8 mouse cellular contexts compared by ENCODE assay signal in genomic region chr5:115191880-115192827, GRCm38 (mm10). TPM values are rescaled to one million over a fixed set of nuclear protein-coding genes. Genes with fewer than 3 reads are reported as not detected.
DNase-seq lines count a peak whose midpoint lies in the region; TF ChIP-seq lines count a peak whose summit lies in the region.

No protein-coding gene starts in this region.

- 10% methylated on average over 29 of the region's 29 CpGs for WGBS in hindbrain, embryonic 10.5 days

- intact Hi-C loops in left cerebral cortex, adult 2 months (cut with DNase I): no loop called here

- H3K36me3 ChIP-seq in hindbrain, embryonic 10.5 days: no peaks in the 10 kb centered on the region

- H3K27ac ChIP-seq in left cerebral cortex, adult 2 months: peak overlapping the region; percentile 90
- no peak overlapping the region for H3K27ac ChIP-seq in hindbrain, embryonic 10.5 days

- DNase-seq in adrenal gland, adult 2 months: peak; percentile 73
- DNase-seq in adrenal gland, adult 18-20 months (ENCODE audit: low spot score in 2 of 2): no peak
- DNase-seq in left cerebral cortex, adult 2 months (ENCODE audit: extremely low spot score in 1 of 2, low spot score in 2 of 2): peak; percentile 40 to 45
- DNase-seq in left cerebral cortex, adult 8-10 months (ENCODE audit: low spot score in 2 of 2): no peak
- DNase-seq in hindbrain, embryonic 10.5 days (ENCODE audit: low spot score): peak; percentile 40
- peak; percentile 52 for DNase-seq in neural tube, embryonic 10.5 days (ENCODE audit: extremely low spot score, low spot score)
- no peak for DNase-seq in layer of hippocampus, adult 18-20 months (ENCODE audit: low spot score in 2 of 2)
- DNase-seq in layer of hippocampus, postnatal 25 days (ENCODE audit: extremely low spot score in 1 of 2, low spot score in 1 of 2): no peak

- no peak for TF ChIP-seq CTCF in left cerebral cortex, adult 2 months (IDR thresholded peaks at IDR 0.05)

- peaks cover 99% of the 10 kb centered on the region for H3K27me3 ChIP-seq in hindbrain, embryonic 10.5 days (ENCODE audit: insufficient read depth, poor library complexity, severe bottlenecking)

- peaks cover 60% of the 10 kb centered on the region for H3K4me1 ChIP-seq in hindbrain, embryonic 10.5 days (replicated peaks)

- peaks cover 3% of the 10 kb centered on the region; the same call in 1 of the 2 replicates for H3K9me3 ChIP-seq in hindbrain, embryonic 10.5 days

- peak overlapping the region; percentile 79 for H3K4me3 ChIP-seq in left cerebral cortex, adult 2 months
- H3K4me3 ChIP-seq in hindbrain, embryonic 10.5 days: peak overlapping the region; percentile 76

RNA-seq across cellular contexts. Expression of gene Cabp1, which starts 2.0 kb away (rescaled TPM):
- total RNA-seq in adrenal gland, adult 2 months (2021): 10 to 100 TPM; 37.7 to 57.1 TPM
- polyA plus RNA-seq in adrenal gland, adult 2 months (2012; rRNA removed): 45.7 and 61.7 TPM in 2 replicates
- 10 to 100 TPM; 28.4 to 34.3 TPM for total RNA-seq in adrenal gland, adult 18-20 months (2021)
- 100 to 1,000 TPM; 319 to 335 TPM for total RNA-seq in left cerebral cortex, adult 2 months (2021)
- total RNA-seq in left cerebral cortex, adult 8-10 months (2022): 100 to 1,000 TPM; 228 to 252 (median 243) TPM
- 2.3 and 6.1 TPM in 2 replicates for polyA plus RNA-seq in hindbrain, embryonic 10.5 days (2016; fragmentation: Nextera tagmentation; extraction: Ambion mirVana)
- total RNA-seq in layer of hippocampus, adult 18-20 months (2021): 100 to 1,000 TPM; 122 to 123 TPM
- 100 to 1,000 TPM; 118 to 121 TPM for total RNA-seq in layer of hippocampus, postnatal 25 days (2021)

RNA-seq across cellular contexts. Expression of gene Mlec, which starts 34.2 kb away (rescaled TPM):
- total RNA-seq in adrenal gland, adult 2 months (2021): 100 to 1,000 TPM; 165 to 185 TPM
- polyA plus RNA-seq in adrenal gland, adult 2 months (2012; rRNA removed): 74.7 and 96.9 TPM in 2 replicates
- 100 to 1,000 TPM; 173 to 221 TPM for total RNA-seq in adrenal gland, adult 18-20 months (2021)
- total RNA-seq in left cerebral cortex, adult 2 months (2021): 10 to 100 TPM; 87.8 to 89.8 TPM
- total RNA-seq in left cerebral cortex, adult 8-10 months (2022): 10 to 100 TPM; 66.1 to 84.8 (median 72.3) TPM
- 59.5 and 71.1 TPM in 2 replicates for polyA plus RNA-seq in hindbrain, embryonic 10.5 days (2016; fragmentation: Nextera tagmentation; extraction: Ambion mirVana)
- 10 to 100 TPM; 92.5 to 95.1 TPM for total RNA-seq in layer of hippocampus, adult 18-20 months (2021)
- total RNA-seq in layer of hippocampus, postnatal 25 days (2021): 10 to 100 TPM; 75.6 to 86.5 TPM

RNA-seq across cellular contexts. Expression of gene Pop5, which starts 43.5 kb away (rescaled TPM):
- total RNA-seq in adrenal gland, adult 2 months (2021): 10 to 100 TPM; 53.1 to 84.0 TPM
- 194 and 250 TPM in 2 replicates for polyA plus RNA-seq in adrenal gland, adult 2 months (2012; rRNA removed)
- 10 to 100 TPM; 71.6 to 84.6 TPM for total RNA-seq in adrenal gland, adult 18-20 months (2021)
- 100 to 1,000 TPM; 116 to 117 TPM for total RNA-seq in left cerebral cortex, adult 2 months (2021)
- 10 to 100 TPM; 72.0 to 91.4 (median 77.3) TPM for total RNA-seq in left cerebral cortex, adult 8-10 months (2022)
- polyA plus RNA-seq in hindbrain, embryonic 10.5 days (2016; fragmentation: Nextera tagmentation; extraction: Ambion mirVana): 104 and 114 TPM in 2 replicates
- total RNA-seq in layer of hippocampus, adult 18-20 months (2021): 100 to 1,000 TPM; 105 to 112 TPM
- total RNA-seq in layer of hippocampus, postnatal 25 days (2021): 100 to 1,000 TPM in 1 of 2 experiments, 10 to 100 TPM in 1; 83.7 to 108 TPM

RNA-seq across cellular contexts. Expression of gene Unc119b, which starts 57.4 kb away (rescaled TPM):
- 10 to 100 TPM; 32.0 to 44.8 TPM for total RNA-seq in adrenal gland, adult 2 months (2021)
- polyA plus RNA-seq in adrenal gland, adult 2 months (2012; rRNA removed): 37.5 and 39.2 TPM in 2 replicates
- 10 to 100 TPM; 36.6 to 46.1 TPM for total RNA-seq in adrenal gland, adult 18-20 months (2021)
- 10 to 100 TPM; 25.2 to 31.0 TPM for total RNA-seq in left cerebral cortex, adult 2 months (2021)
- 10 to 100 TPM; 21.2 to 26.9 (median 24.2) TPM for total RNA-seq in left cerebral cortex, adult 8-10 months (2022)
- polyA plus RNA-seq in hindbrain, embryonic 10.5 days (2016; fragmentation: Nextera tagmentation; extraction: Ambion mirVana): 66.9 and 74.6 TPM in 2 replicates
- total RNA-seq in layer of hippocampus, adult 18-20 months (2021): 10 to 100 TPM; 28.1 to 30.2 TPM
- 10 to 100 TPM; 26.8 to 30.9 TPM for total RNA-seq in layer of hippocampus, postnatal 25 days (2021)

Comparison
In these comparisons a context has a peak if more than half of its experiments do, and no peak if none do; other contexts are left out.
1. DNase-seq: peak in adrenal gland, adult 2 months (single experiment), left cerebral cortex, adult 2 months (2 of 2), hindbrain, embryonic 10.5 days (single experiment) and neural tube, embryonic 10.5 days (single experiment); none in adrenal gland, adult 18-20 months (0 of 2), left cerebral cortex, adult 8-10 months (0 of 2), layer of hippocampus, adult 18-20 months (0 of 2) and layer of hippocampus, postnatal 25 days (0 of 2).